Mouse (Mus musculus) ES-E14 (cell line): Measurements from ENCODE around the gene Srbd1.

Experiments used
- MAFK ChIP-seq: IDR thresholded peaks from 2 replicates; pipeline ENCODE4 v1.6.1; 2014; ENCODE audit warnings: mild to moderate bottlenecking, low read depth, low read length, inconsistent platforms; ENCODE audit not compliant: insufficient read depth
- ZNF384 ChIP-seq: IDR thresholded peaks from 2 replicates; pipeline ENCODE4 v1.6.1; 2012; ENCODE audit warnings: low read depth, low read length, inconsistent platforms

DNA sequence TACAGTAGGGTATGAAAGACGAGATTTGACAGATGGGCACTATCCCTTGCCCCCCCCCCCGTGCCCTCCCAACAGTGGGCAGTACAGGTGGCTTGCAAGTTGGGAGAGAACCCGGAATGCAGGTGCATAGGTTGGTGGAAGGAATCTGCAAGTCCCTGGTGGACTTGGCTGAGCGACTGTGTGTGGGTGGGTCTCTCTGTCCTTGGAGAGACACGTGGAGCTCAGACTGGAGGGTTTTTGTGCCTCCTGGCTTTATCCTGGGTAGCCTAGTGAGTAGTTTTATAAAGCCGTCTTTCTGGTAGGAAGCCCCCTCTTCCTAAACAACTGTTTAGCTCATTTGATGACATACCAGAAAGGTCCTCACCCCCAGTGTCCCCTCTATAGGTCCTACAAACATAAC lies 24.1 kb upstream of the Srbd1 start:
- TF ChIP-seq ZNF384 (no peak), MAFK (no peak)
